Mouse (Mus musculus) lung, embryonic 16.5 days (tissue): ENCODE measurements around the gene Plppr2. TPM values are rescaled to one million over a fixed set of nuclear protein-coding genes. Genes with fewer than 3 reads are reported as not detected.
A peak's percentile ranks its signal among the peaks of the same experiment; 100 is the strongest.

Experiments
- ATAC-seq: fragments of 200-750 bp; cut with Nextera tagmentation; 2 replicates; pipeline ENCODE4 v1.8.0; 2017; ENCODE audit warnings: low read depth, mild to moderate bottlenecking, moderate library complexity
- H3K27ac ChIP-seq: fragments of 300-500 bp; sonication (generic); 2 replicates; pipeline ENCODE4 v1.5.1; 2014; ENCODE audit warnings: mild to moderate bottlenecking, control low read depth, low read length
- H3K27me3 ChIP-seq: fragments of 300-500 bp; sonication (generic); 2 replicates; pipeline ENCODE4 v1.6.1; 2014; ENCODE audit warnings: low read depth, low read length, mixed read lengths; ENCODE audit not compliant: control insufficient read depth, insufficient read depth
- H3K36me3 ChIP-seq: fragments of 300-500 bp; sonication (generic); 2 replicates; pipeline ENCODE4 v1.6.1; 2014; ENCODE audit warnings: low read length; ENCODE audit not compliant: control insufficient read depth, insufficient read depth
- H3K4me1 ChIP-seq: fragments of 300-500 bp; sonication (generic); replicated peaks from 2 replicates; pipeline ENCODE4 v1.6.1; 2014; ENCODE audit warnings: low read length, mixed read lengths; ENCODE audit not compliant: control insufficient read depth, insufficient read depth
- H3K4me2 ChIP-seq: fragments of 300-500 bp; sonication (generic); 2 replicates; pipeline ENCODE4 v1.6.1; 2014; ENCODE audit warnings: low read depth, low read length, control low read depth
- H3K4me3 ChIP-seq: fragments of 300-500 bp; sonication (generic); 2 replicates; pipeline ENCODE4 v1.5.1; 2014; ENCODE audit warnings: mild to moderate bottlenecking, low read length, control low read depth
- H3K9ac ChIP-seq: fragments of 300-500 bp; sonication (generic); 2 replicates; pipeline ENCODE4 v1.6.1; 2014; ENCODE audit warnings: low read length, control low read depth
- H3K9me3 ChIP-seq: fragments of 300-500 bp; sonication (generic); 2 replicates; pipeline ENCODE4 v1.6.1; 2016; ENCODE audit warnings: low read length; ENCODE audit not compliant: control insufficient read depth
- WGBS: fragments of 180-500 bp; shearing (Covaris S2); extraction: QIAGEN DNeasy Blood & Tissue Kit; methylation state at CpG from one replicate; pipeline ENCODE4 v1.1.7; 2014; 5-methylcytosine and 5-hydroxymethylcytosine counted together
- polyA plus RNA-seq: library from polyadenylated mRNA; unstranded; fragments of >200 nt; fragmentation: Nextera tagmentation; extraction: Ambion mirVana; gene quantifications from 2 replicates; pipeline ENCODE4 v1.2.1, GENCODE M21; 2015

The Plppr2 gene
- polyA plus RNA-seq, 1 experiment from 2014 or later: 7.7 TPM

DNA sequence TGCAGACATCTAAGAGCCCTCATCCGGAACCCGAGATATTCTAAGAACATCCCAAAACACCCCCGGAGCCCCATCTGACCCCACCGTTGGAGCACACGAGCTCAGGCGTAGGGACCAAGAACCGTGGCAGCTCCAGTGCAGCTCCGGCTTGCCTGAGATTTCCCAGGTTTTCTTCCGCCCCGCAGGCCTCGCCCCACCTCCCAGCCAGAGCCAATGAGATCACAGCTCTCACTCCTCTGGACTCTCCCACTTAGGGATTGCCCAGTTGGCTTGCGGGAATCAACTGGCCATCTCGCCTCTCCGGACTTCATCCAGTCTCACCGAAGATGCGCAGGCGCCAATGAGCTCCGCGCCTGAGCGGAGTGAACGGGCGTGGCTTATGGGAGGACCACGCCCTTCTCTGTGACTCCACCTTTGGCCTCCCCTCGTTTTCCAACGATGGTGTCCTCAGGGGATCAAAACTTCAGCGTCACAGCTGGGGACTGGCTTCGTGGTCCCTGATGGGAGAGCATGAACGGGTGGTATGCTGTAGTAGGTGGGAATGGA lies 9.6 kb upstream of the Plppr2 start, which contains the start of the genes Ccdc159 and Tmem205:
TSS of gene Ccdc159 (plus strand) at position 264 of the 546 bp plus-strand sequence.
TSS of gene Tmem205 (minus strand) at position 349 of the 546 bp plus-strand sequence.
- H3K27me3 ChIP-seq: no peaks in the 10 kb centered on the region
- H3K4me2 ChIP-seq: peak within 1 kb of the TSS; percentile 85
- peaks cover 21% of the 10 kb centered on the region for H3K4me1 ChIP-seq
- no peaks in the 10 kb centered on the region for H3K36me3 ChIP-seq
- under 1% methylated on average over 28 of the region's 28 CpGs for WGBS
- no peaks in the 10 kb centered on the region for H3K9me3 ChIP-seq
- peak within 1 kb of the TSS; percentile 69 for H3K4me3 ChIP-seq
- peak within 1 kb of the TSS; percentile 71 for H3K27ac ChIP-seq
- peak; percentile 95 for ATAC-seq
- peak within 1 kb of the TSS; percentile 78 for H3K9ac ChIP-seq

GRCm38 (mm10) chr9:21929208-21929607 lies 7.6 kb upstream of the Plppr2 start:
- H3K4me1 ChIP-seq: peaks cover 15% of the 10 kb centered on the region
- no peak overlapping the region for H3K4me2 ChIP-seq
- 71% methylated on average over 3 of the region's 3 CpGs for WGBS
- no peak overlapping the region for H3K27ac ChIP-seq
- H3K36me3 ChIP-seq: no peaks in the 10 kb centered on the region
- no peak overlapping the region for H3K9ac ChIP-seq
- H3K27me3 ChIP-seq: no peaks in the 10 kb centered on the region
- no peak for ATAC-seq
- no peaks in the 10 kb centered on the region for H3K9me3 ChIP-seq
- no peak overlapping the region for H3K4me3 ChIP-seq

GRCm38 (mm10) chr9:21932006-21932405 lies 4.8 kb upstream of the Plppr2 start:
- WGBS: 43% methylated on average over 2 of the region's 2 CpGs
- ATAC-seq: no peak

GRCm38 (mm10) chr9:21932445-21933137 lies 4.2 kb upstream of the Plppr2 start:
- 53% methylated on average over 12 of the region's 12 CpGs for WGBS
- Histone ChIP-seq H3K9ac (no peak overlapping the region), H3K4me1 (peaks cover 3% of the 10 kb centered on the region), H3K36me3 (no peaks in the 10 kb centered on the region), H3K4me3 (no peak overlapping the region), H3K27me3 (no peaks in the 10 kb centered on the region), H3K27ac (no peak overlapping the region), H3K9me3 (no peaks in the 10 kb centered on the region), H3K4me2 (no peak overlapping the region)
- ATAC-seq: no peak

More at GRCm38 (mm10) chr9:21932006-21932405, 4.8 kb upstream of the Plppr2 start:
- Histone ChIP-seq H3K9ac (no peak overlapping the region), H3K4me2 (no peak overlapping the region), H3K36me3 (no peaks in the 10 kb centered on the region), H3K9me3 (no peaks in the 10 kb centered on the region), H3K27ac (no peak overlapping the region), H3K4me1 (peaks cover 2% of the 10 kb centered on the region), H3K27me3 (no peaks in the 10 kb centered on the region), H3K4me3 (no peak overlapping the region)

GRCm38 (mm10) chr9:21934021-21934420 lies 2.8 kb upstream of the Plppr2 start:
- WGBS: 88% methylated on average over 12 of the region's 12 CpGs
- no peak for ATAC-seq
- Histone ChIP-seq H3K9ac (no peak overlapping the region), H3K36me3 (no peaks in the 10 kb centered on the region), H3K4me3 (no peak overlapping the region), H3K4me1 (peaks cover 3% of the 10 kb centered on the region), H3K27me3 (no peaks in the 10 kb centered on the region), H3K27ac (no peak overlapping the region), H3K9me3 (no peaks in the 10 kb centered on the region), H3K4me2 (no peak overlapping the region)

DNA sequence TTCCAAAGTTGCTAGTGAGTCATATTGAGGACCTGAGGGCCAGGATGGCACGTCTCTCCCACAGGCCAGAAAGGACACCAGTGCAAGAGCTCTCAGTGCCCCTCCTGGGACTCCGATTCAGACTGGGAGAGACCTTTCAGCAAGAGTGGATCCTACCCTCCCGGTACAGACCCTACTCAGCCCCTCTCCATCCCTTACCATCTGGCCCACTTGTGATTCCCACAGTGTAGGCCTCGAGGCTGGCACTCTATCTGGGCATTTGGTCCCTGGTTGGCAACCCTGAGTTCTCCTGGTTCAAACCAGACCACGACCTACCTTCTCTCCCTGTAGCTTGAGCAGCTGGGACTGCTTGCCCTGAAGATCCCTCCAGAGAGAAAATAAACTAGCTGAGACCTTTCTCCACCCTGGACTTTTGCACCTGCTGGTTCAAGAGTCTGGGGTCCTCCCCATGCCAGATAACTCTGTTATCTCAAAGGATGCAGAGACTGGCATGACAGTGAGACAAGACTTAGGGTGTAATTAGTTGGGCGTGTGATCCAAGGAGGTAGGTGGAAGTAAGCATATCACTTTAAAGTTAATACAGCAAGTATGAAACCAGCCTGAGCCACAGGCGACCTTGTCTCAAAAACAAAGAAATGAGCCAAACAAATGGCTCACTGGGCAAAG lies 1.2 kb upstream of the Plppr2 start:
- ATAC-seq: no peak
- Histone ChIP-seq H3K4me1 (peaks cover 3% of the 10 kb centered on the region), H3K4me3 (no peak overlapping the region), H3K27ac (no peak overlapping the region), H3K27me3 (no peaks in the 10 kb centered on the region), H3K9me3 (no peaks in the 10 kb centered on the region), H3K9ac (no peak overlapping the region), H3K4me2 (no peak overlapping the region), H3K36me3 (no peaks in the 10 kb centered on the region)
- 75% methylated on average over 7 of the region's 7 CpGs for WGBS

DNA sequence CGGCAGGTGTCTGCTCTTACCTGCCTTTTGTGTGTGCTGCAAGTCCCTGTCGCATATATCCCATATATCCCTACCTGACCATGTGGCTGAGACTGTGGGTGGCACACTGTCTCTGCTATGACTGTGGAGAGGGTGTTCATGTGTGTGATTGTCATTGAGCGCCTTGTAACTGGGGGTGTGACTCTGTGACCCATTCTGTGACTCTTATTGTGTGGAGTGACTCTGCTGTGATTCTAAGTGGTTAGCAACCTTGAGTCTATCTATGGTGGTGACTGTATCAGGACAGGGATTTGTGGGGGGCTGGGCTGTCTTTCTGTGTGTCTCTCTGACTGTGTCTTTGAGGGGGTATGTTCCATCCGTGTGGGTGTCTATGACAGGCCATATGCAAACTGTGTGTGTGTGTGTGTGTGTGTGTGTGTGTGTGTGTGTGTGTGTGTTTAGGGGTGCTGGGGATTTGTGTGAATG lies 910 bp downstream of the Plppr2 start:
- Histone ChIP-seq H3K9me3 (no peaks in the 10 kb centered on the region), H3K4me2 (peak overlapping the region; percentile 84), H3K4me1 (peaks cover 3% of the 10 kb centered on the region), H3K9ac (no peak overlapping the region), H3K27ac (no peak overlapping the region), H3K36me3 (no peaks in the 10 kb centered on the region), H3K27me3 (no peaks in the 10 kb centered on the region), H3K4me3 (peak overlapping the region; percentile 63; the same call in 1 of the 2 replicates)
- ATAC-seq: no peak
- WGBS: 71% methylated on average over 4 of the region's 4 CpGs

DNA sequence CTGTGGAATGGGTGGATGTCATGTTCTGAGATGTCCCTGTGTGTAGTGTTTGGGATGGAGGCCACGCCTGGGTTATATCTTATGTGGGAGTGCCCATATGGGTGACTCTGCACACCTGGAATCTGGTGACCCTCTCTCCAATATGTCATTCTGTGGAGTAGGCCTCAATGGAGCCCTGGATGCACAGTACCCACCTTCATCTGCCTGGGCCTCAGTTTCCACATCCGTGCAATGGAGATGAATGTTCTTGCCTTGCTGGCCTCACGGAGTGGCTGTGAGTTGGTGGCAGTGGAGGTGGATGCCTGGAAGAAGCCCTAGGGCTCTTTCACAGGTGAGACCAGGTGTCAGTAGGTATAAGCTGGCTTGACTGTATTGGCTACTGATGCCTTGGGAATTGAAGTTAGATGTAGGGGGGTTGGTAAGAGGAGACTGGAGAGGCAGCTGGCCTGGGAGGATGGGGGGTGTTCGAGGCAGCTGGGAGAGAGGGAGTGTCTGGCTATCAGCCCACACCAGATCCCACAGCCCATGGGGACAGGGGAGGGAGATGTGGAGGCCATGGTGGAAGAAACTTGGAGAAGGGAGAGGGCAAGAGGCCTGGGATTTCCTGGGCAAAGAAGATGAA lies 1.5 kb downstream of the Plppr2 start:
- H3K4me3 ChIP-seq: no peak overlapping the region
- H3K9ac ChIP-seq: no peak overlapping the region
- peaks cover 3% of the 10 kb centered on the region for H3K4me1 ChIP-seq
- H3K27me3 ChIP-seq: no peaks in the 10 kb centered on the region
- no peak for ATAC-seq
- WGBS: 81% methylated on average over 4 of the region's 4 CpGs
- H3K36me3 ChIP-seq: no peaks in the 10 kb centered on the region
- no peak overlapping the region for H3K27ac ChIP-seq
- H3K9me3 ChIP-seq: no peaks in the 10 kb centered on the region
- H3K4me2 ChIP-seq: no peak overlapping the region

- Histone ChIP-seq H3K9me3 (no peaks in the 10 kb centered on the region), H3K36me3 (no peaks in the 10 kb centered on the region), H3K4me3 (no peak overlapping the region), H3K27me3 (peaks cover 3% of the 10 kb centered on the region; the same call in 1 of the 2 replicates), H3K4me1 (no peaks in the 10 kb centered on the region), H3K4me2 (no peak overlapping the region), H3K9ac (no peak overlapping the region), H3K27ac (no peak overlapping the region)
- WGBS: 70% methylated on average over 11 of the region's 12 CpGs
- ATAC-seq: no peak
Measured at GRCm38 (mm10) chr9:21943046-21943445, 6.2 kb downstream of the Plppr2 start.
